Mouse (Mus musculus): ENCODE measurements around the gene Selenon.

Gene Selenon

GRCm38 (mm10) chr4:134543261-134543660, 8.7 kb downstream of the Selenon start:
- DNase-seq (ENCODE audit: low read depth): peak; percentile 94

GRCm38 (mm10) chr4:134542726-134543125, 9.2 kb downstream of the Selenon start:
- DNase-seq (ENCODE audit: low read depth): no peak

GRCm38 (mm10) chr4:134538997-134539580, 12.9 kb downstream of the Selenon start:
- no peak for DNase-seq (ENCODE audit: low read depth)

GRCm38 (mm10) chr4:134535787-134536151, 16.2 kb downstream of the Selenon start:
- DNase-seq (ENCODE audit: low read depth): no peak

- DNase-seq (ENCODE audit: low read depth): peak; percentile 96
These were observed 16.8 kb downstream of the Selenon start, which contains the start of gene Mtfr1l for GRCm38 (mm10) chr4:134534932-134535786. Gene Mtfr1l (minus strand): TSS chr4:134535387.

- peak; percentile 85 for DNase-seq (ENCODE audit: low read depth)
These were observed 17.7 kb downstream of the Selenon start for GRCm38 (mm10) chr4:134534124-134534886.

GRCm38 (mm10) chr4:134533421-134533820, 18.5 kb downstream of the Selenon start:
- no peak for DNase-seq (ENCODE audit: low read depth)

- DNase-seq (ENCODE audit: low read depth): no peak
These were observed 19.0 kb downstream of the Selenon start for GRCm38 (mm10) chr4:134532928-134533327.

- DNase-seq (ENCODE audit: low read depth): no peak
These were observed 25.7 kb downstream of the Selenon start for GRCm38 (mm10) chr4:134526220-134526619.

- DNase-seq (ENCODE audit: low read depth): no peak
These were observed 26.2 kb downstream of the Selenon start for GRCm38 (mm10) chr4:134525806-134526205.

- DNase-seq (ENCODE audit: low read depth): no peak
These were observed 28.5 kb downstream of the Selenon start for GRCm38 (mm10) chr4:134523447-134523846.

- no peak for DNase-seq (ENCODE audit: low read depth)
These were observed 32.7 kb downstream of the Selenon start for GRCm38 (mm10) chr4:134519281-134519680.

- DNase-seq (ENCODE audit: low read depth): no peak
These were observed 33.4 kb downstream of the Selenon start for GRCm38 (mm10) chr4:134518541-134518940.

- DNase-seq (ENCODE audit: low read depth): no peak
These were observed 34.2 kb downstream of the Selenon start for GRCm38 (mm10) chr4:134517719-134518118.

- DNase-seq (ENCODE audit: low read depth): no peak
These were observed 35.0 kb downstream of the Selenon start for GRCm38 (mm10) chr4:134516981-134517380.

- no peak for DNase-seq (ENCODE audit: low read depth)
These were observed 36.4 kb downstream of the Selenon start for GRCm38 (mm10) chr4:134515614-134516013.

GRCm38 (mm10) chr4:134514309-134514930, 37.5 kb downstream of the Selenon start:
- DNase-seq (ENCODE audit: low read depth): no peak

- no peak for DNase-seq (ENCODE audit: low read depth)
These were observed 39.2 kb downstream of the Selenon start for GRCm38 (mm10) chr4:134512798-134513197.

GRCm38 (mm10) chr4:134511730-134512129, 40.2 kb downstream of the Selenon start:
- DNase-seq (ENCODE audit: low read depth): no peak

- DNase-seq (ENCODE audit: low read depth): peak; percentile 85
These were observed 41.0 kb downstream of the Selenon start, which contains the start of gene Aunip for GRCm38 (mm10) chr4:134510845-134511411. Gene Aunip (plus strand): TSS chr4:134510999.

GRCm38 (mm10) chr4:134510396-134510795, 41.6 kb downstream of the Selenon start:
- no peak for DNase-seq (ENCODE audit: low read depth)

GRCm38 (mm10) chr4:134506713-134507112, 45.3 kb downstream of the Selenon start:
- DNase-seq (ENCODE audit: low read depth): no peak

Data from naive thymus-derived CD4-positive, alpha-beta T cell, adult 2 months (primary cell).